Mouse (Mus musculus): Measurements from ENCODE around the gene Rhoa.
A peak's percentile ranks its signal among the peaks of the same experiment; 100 is the strongest.

Rhoa gene

DNA sequence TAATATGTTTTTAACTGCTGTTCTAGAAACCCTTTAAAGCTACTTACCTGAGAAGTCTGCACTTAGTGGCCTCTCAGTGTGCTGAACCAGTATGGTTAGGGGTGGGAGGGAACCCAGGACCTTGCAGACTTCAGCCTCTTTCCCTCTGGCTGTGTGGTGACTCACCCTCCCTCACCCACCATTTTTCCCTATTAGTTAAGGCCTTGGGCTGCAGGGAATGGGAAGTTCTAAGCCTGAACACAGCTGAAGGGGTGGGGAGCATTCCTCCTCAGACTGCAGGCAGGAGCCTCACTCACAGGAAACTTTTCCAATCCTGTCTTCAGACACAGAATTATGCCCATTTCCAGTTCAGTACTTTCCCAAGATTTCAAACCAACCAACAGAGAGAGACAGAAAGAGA, 35.9 kb downstream of the Rhoa start:
- no peak for DNase-seq

DNA sequence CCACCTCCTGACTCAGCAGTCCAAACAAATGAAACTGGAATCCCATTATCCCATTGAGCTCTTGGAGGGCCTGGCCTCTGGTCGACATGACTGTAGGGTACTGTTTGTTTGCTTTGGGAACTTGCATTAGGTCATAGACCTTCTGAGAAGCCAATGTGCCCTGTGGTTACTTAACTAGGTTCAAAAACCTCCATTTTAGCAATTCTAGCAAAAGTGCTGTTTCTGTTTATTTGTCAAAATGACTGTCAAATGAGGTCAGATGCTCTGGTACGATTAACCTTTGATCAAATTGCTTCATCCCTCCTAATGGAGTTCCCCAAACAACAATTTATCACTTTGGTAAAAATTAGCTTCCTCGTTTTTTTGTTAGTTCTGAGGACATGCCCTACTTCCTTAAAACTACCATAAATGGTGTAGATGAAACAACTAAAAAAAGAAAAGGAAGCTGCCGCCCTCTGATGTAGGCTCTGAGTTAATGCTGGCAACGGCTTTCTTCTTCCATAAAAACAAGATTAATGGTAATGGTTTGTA, 36.4 kb downstream of the Rhoa start:
- no peak for DNase-seq

DNA sequence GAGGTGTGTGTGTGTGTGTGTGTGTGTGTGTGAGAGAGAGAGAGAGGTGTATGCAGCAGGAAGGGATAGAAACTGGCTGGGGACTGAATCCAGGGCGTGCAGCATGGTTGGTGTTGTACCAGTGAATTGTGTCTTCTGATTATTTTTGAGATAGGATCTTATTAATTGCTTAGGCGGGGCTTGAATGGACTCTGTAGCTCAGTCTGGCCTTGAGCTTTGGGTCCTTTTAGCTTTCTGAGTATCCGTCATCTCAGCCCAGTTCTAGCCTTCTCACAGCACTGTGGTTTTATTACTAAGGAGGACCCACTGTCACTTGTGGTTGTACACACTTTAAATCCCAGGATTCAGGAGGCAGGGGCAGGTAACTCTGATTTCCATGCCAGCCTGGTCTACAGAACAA, 37.4 kb downstream of the Rhoa start:
- DNase-seq, result no peak

DNA sequence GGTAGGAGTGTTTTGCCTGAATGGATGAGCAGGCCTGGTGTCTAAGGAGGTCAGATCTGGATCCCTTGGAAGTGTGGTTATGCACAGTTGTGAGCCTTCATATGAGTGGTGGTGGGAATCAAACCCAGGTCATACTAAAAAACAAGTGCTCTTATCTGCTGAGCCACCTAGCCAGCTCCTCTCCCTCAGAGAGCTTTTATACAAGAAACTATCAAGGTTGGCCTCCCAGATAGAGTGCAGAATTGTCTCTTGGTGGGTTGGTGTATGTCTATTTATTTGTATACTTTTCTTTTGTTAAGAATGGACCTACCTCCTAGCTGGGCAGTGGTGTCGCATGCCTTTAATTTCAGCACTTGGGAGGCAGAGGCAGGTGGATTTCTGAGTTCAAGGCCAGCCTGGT, 37.9 kb downstream of the Rhoa start:
- no peak for DNase-seq

DNA sequence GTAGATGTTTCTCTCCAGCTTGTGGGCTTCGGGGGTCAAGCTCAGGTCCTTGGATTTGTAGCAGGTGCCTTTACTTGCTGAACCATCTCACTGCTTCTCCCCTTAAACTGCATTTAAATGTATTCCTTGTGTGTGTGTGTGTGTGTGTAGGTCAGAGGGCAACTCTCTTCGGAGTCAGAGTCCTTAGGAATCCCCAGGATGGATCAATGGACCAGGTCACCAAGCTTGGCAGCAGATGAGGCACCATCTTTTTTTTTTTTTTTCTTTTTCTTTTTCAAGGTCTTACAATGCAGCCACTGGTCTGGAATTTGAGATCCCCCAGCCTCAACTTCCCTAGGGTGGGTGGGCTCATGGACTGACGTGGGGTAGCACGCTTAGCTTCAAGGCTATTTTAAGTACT, 38.5 kb downstream of the Rhoa start:
- no peak for DNase-seq

DNA sequence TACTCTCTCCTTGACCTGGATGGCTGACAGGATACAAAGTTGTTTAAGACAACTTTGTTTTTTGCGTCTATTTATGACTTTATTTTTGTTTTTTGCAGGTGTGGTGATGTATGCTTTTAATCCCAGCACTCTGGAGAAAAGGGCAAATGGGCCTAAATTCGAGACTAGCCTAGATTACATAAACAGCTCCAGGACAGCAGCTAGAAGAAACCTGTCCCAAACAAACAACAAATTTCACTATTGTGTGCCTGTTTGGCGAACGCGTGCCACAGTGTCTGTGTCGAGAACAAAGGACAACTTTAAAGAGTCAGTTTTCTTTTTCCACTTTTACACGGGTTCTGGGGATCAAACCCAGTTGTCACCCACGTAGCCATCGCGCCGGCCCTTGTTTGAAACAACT, 41.1 kb downstream of the Rhoa start:
- no peak for DNase-seq

DNA sequence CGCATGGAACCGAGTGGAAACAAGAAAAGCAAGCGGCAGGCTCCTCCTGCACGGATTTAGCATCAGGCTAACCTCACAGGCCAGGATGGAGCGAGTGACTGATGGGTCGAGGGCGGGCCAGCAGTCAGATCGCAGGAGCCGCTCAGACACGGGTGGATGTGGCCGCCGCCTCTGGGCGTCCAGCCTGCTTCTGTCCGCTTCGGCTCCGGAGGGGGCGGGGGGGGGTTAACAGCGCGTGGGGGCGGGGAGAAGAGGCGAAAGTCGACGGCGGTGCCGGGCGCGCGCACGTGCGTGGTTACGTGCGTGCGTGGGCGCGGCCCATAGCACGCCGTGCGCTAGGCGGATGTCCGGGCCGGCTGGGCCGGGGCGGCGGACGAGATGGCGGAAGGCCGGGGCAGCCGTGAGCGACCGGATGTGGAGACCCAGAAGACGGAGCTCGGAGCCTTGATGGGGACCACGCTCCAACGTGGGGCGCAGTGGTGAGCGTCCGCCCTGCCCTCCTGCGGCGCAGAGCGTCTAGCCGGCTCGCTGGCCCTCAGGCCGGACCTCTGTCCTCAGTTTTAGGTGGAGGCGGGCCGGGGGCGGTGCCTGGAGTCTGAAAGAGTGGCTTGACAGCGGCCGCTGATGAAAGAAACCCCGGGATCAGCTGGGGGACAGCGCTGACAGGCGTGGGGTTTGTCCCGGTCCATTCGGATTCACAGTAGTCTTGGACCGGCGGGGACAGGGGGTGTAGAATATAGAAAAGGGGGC, 41.8 kb downstream of the Rhoa start, which contains the start of gene Usp4:
TSS of gene Usp4 (plus strand) at position 314 of the 750 bp plus-strand sequence.
- DNase-seq, result peak; percentile 89

DNA sequence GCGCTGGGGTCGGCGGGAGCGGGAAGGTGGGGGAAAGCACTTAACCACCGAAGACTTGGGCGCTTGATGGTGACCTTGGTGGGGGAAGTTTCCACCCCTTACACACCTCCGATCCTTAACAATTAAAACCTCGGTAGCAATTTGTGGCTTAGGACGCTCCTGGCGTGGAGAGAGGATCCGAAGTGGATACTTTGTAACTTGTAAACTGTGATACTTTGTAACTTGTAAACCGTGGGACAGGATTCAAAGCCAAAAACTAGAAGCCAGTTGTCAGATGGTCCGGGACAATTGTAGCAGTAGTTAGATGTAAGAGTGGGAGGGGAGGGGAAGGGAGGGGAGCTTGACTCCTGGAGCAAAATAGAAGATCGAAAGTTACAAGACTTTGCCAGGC, 42.4 kb downstream of the Rhoa start:
- peak; percentile 30 for DNase-seq

DNA sequence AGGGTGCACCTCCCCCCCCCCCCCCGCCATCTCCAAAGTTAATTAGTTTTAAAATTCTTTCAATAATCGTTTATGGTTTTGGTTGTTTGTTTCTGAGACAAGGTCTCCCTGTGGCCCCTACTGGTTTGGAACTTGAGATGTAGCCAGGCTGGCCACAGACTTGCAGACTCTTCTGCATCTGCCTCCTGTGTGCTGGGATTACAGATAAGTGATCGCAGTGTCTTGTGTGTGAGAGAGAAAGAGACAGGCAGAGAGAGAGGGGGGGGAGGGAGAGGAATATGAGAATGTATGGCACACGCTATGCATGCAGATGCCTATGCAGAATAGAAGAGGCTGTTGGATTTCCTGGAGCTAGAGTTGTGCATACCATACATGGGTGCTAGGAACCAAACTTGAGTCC, 43.8 kb downstream of the Rhoa start:
- DNase-seq, result no peak

DNA sequence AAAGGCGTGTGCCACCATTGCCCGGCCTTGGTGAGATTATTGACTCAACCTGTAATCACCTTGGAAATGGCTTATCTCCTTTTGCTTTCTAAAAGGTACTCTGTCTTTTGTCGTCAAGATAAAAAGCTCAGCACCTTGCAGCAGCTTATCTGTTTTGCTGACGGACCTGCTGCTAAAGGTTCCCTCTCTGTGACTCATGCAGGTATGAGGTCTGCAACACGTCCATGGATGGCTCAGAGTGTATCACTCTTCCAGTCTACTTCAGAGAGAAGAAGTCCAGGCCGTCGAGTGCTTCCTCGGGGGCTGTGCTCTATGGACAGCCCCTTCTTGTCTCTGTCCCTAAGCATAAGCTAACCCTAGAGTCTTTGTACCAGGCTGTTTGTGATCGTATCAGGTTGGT, 72.3 kb downstream of the Rhoa start:
- DNase-seq, result no peak

DNA sequence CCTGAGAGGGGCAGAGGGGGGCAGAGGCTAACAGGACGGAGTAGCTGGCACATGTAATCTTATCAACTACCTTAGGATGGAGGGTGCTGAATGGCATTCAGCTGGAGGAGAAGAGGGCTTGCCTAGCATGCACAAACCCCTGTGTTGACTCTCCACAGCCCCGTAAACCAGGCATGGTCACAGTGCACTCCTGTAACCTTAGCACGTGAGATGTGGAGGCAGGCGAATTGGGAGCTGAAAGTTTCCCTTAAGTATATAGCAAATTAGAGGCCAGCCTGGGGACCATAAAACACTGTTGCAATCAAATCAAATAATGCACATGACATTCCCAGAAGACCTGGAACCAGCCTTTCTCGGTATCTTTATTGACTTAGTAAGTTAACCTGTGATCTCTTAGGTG, 72.8 kb downstream of the Rhoa start:
- no peak for DNase-seq

DNA sequence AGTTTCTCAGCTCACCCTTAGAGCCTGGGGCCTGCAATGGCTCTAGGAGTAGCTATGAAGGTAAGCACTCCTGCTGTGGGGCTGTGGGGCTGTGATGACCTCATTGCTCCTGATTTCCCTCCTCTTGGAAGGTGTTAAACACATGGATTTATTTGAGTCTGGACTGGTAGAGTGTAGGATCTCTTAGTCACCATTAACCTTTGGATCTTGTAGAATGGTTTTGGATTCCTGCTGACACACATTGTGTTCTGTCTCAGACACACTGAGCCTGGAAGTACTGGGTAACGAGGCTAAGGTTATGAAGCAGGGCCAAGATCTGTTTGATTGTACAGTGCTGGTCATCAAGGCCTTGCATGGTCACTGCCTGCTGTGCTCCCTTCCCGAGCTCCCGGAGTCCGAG, 73.4 kb downstream of the Rhoa start:
- DNase-seq, result no peak

DNA sequence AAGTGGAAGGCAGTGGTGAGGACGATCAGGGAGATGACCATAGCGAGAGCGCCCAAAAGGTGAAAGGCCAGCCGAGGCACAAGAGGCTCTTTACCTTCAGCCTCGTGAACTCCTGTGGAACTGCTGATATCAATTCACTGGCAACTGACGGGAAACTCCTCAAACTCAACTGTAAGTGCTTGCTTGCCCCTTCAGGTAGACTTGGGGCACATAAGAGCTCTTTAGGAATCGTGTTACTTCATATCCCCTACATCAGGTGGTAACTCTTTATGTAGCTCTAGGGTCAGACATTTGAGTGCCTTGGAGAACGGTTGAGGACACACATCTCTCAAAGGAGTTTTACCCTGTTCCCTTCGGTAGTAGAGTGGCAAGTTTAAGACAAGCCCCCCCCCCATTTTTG, 75.5 kb downstream of the Rhoa start:
- DNase-seq, result no peak

DNA sequence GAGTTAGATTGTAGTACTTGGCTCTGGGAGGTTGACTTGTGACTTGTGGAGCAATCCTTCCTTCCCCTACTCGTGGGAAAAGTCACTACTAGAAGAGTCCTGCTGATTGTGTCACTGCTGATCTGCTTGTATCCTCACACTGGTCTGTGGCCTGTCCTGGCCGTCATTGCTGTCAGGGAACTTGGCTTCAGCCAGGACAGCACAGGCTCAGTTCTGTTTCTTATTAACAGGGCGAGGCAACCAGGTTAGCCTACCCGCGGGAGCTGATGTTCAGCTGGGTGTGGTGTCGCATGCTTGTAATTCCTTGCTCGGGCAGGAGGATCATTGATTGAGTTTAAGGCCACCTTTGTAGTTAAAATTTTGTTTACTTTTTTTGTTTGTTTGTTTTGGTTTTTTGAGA, 79.1 kb downstream of the Rhoa start:
- no peak for DNase-seq

DNA sequence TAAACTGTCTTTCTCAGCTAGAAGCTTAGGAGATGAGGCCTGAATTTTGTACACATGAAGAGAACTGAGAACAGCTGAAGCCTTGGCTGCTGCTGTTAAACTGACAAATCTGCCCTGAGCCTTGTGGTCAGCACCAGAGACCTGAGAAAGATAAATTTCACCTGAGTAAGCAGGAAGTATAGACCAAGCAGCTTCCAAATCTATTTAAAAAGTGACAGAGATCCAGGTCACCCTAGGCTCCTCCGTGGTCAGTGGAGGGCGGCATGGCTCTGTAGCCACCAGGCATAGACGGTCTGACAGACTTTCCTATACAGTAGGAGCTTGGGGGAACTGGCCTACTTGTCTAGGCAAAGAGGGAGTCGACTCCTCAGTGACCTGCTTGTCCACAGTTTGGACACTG, 80.9 kb downstream of the Rhoa start:
- DNase-seq, result no peak

All from cerebellum, adult 9-11 months (tissue).